Mouse (Mus musculus) CH12.LX (cell line): ENCODE data around the gene Lonp1. TPM values are rescaled to one million over a fixed set of nuclear protein-coding genes. Genes with fewer than 3 reads are reported as not detected.
A peak's percentile ranks its signal among the peaks of the same experiment; 100 is the strongest.

Source experiments
- DNase-seq: peaks from one replicate; pipeline ENCODE4 v3.0.0-alpha.2; 2013; ENCODE audit errors: extremely low read depth
- H3K27ac ChIP-seq: 2 replicates; pipeline ENCODE4 v1.5.1; 2012; ENCODE audit warnings: low read depth, mild to moderate bottlenecking, control low read depth, moderate library complexity; ENCODE audit not compliant: insufficient read depth
- H3K27me3 ChIP-seq: replicated peaks from 2 replicates; pipeline ENCODE3; 2012; ENCODE audit warnings: inconsistent platforms
- H3K36me3 ChIP-seq, 2 experiments: replicated peaks in 1 of 2; 2 replicates each; pipeline versions ENCODE3 to v1.6.1; 2012; ENCODE audit warnings: inconsistent platforms in 1 of 2, low read length in 1 of 2, mild to moderate bottlenecking in 1 of 2, mixed read lengths in 1 of 2, moderate library complexity in 1 of 2; ENCODE audit not compliant: control insufficient read depth in 1 of 2, insufficient read depth in 1 of 2
- H3K4me1 ChIP-seq, 2 experiments: 2 replicates each; pipeline ENCODE4 v1.6.1; 2012; ENCODE audit warnings: inconsistent platforms in 1 of 2, moderate library complexity in 1 of 2; ENCODE audit not compliant: insufficient read depth in 2 of 2, control insufficient read depth in 1 of 2
- H3K4me2 ChIP-seq: 2 replicates; pipeline ENCODE4 v1.6.1; 2012; ENCODE audit warnings: low read depth, mild to moderate bottlenecking, control low read depth; ENCODE audit not compliant: poor library complexity, insufficient read depth, severe bottlenecking
- H3K4me3 ChIP-seq, 3 experiments: fragments of 150-350 bp in 1 of 3; sonication (generic) in 1 of 3; replicated peaks in 1 of 3; 2 replicates each; pipeline versions ENCODE3 to v1.5.1; 2011 to 2012; ENCODE audit warnings: low read depth in 2 of 3, low read length in 2 of 3, mild to moderate bottlenecking in 2 of 3, moderate library complexity in 2 of 3, control low read depth in 1 of 3, improper control_type of control experiment in 1 of 3, inconsistent platforms in 1 of 3, mixed read lengths in 1 of 3; ENCODE audit not compliant: poor library complexity in 1 of 3
- H3K79me2 ChIP-seq: replicated peaks from 2 replicates; pipeline ENCODE4 v1.6.1; 2012; ENCODE audit warnings: mild to moderate bottlenecking, moderate library complexity; ENCODE audit not compliant: control insufficient read depth, poor library complexity, insufficient read depth, severe bottlenecking; ENCODE audit errors: extremely low read depth
- H3K9ac ChIP-seq: 2 replicates; pipeline ENCODE4 v1.6.1; 2012; ENCODE audit warnings: low read depth, mild to moderate bottlenecking, control low read depth, moderate library complexity; ENCODE audit not compliant: insufficient read depth
- H3K9me3 ChIP-seq: replicated peaks from 2 replicates; pipeline ENCODE3; 2012; ENCODE audit warnings: low read length, inconsistent platforms, mixed read lengths
- BHLHE40 ChIP-seq: IDR thresholded peaks from 2 replicates; pipeline ENCODE4 v1.6.1; 2011; ENCODE audit warnings: mild to moderate bottlenecking, low read depth, low read length, improper control_type of control experiment
- CHD1 ChIP-seq: IDR thresholded peaks from 2 replicates; pipeline ENCODE4 v1.6.1; 2012; ENCODE audit warnings: low read depth, low read length, improper control_type of control experiment, inconsistent platforms
- CHD2 ChIP-seq: IDR thresholded peaks from 2 replicates; pipeline ENCODE4 v1.6.1; 2011; ENCODE audit warnings: low read length, improper control_type of control experiment
- CTCF ChIP-seq, 2 experiments: IDR thresholded peaks in 1 of 2; conservative IDR thresholded peaks in 1 of 2; 2 replicates each; pipeline ENCODE4 v1.5.1; 2011 to 2012; ENCODE audit warnings: low read depth in 2 of 2, low read length in 2 of 2, improper control_type of control experiment in 1 of 2, inconsistent platforms in 1 of 2, mild to moderate bottlenecking in 1 of 2, moderate library complexity in 1 of 2
- E2F4 ChIP-seq: IDR thresholded peaks from 2 replicates; pipeline ENCODE4 v1.6.1; 2011; ENCODE audit warnings: low read depth, low read length, improper control_type of control experiment; ENCODE audit not compliant: insufficient replicate concordance
- ELF1 ChIP-seq: IDR thresholded peaks from 2 replicates; pipeline ENCODE4 v1.6.1; 2014; ENCODE audit warnings: low read depth, mild to moderate bottlenecking, inconsistent platforms, low read length, improper control_type of control experiment
- EP300 ChIP-seq: IDR thresholded peaks from 2 replicates; pipeline ENCODE4 v1.6.1; 2011; ENCODE audit warnings: low read length, improper control_type of control experiment
- GABPA ChIP-seq: IDR thresholded peaks from 2 replicates; pipeline ENCODE4 v1.6.1; 2012; ENCODE audit warnings: low read depth, low read length, improper control_type of control experiment, inconsistent platforms; ENCODE audit not compliant: insufficient replicate concordance
- HCFC1 ChIP-seq: IDR thresholded peaks from 2 replicates; pipeline ENCODE4 v1.6.1; 2012; ENCODE audit warnings: low read depth, mild to moderate bottlenecking, inconsistent platforms, low read length, improper control_type of control experiment
- IRF4 ChIP-seq: IDR thresholded peaks from 2 replicates; pipeline ENCODE4 v1.6.1; 2014; ENCODE audit warnings: low read depth, mild to moderate bottlenecking, inconsistent platforms, low read length, improper control_type of control experiment
- JUND ChIP-seq: conservative IDR thresholded peaks from 2 replicates; pipeline ENCODE4 v1.6.1; 2011; ENCODE audit warnings: low read depth, low read length, improper control_type of control experiment
- MAFK ChIP-seq: IDR thresholded peaks from 2 replicates; pipeline ENCODE4 v1.6.1; 2011; ENCODE audit warnings: low read length, improper control_type of control experiment; ENCODE audit not compliant: insufficient replicate concordance
- MAX ChIP-seq: IDR thresholded peaks from 2 replicates; pipeline ENCODE4 v1.6.1; 2011; ENCODE audit warnings: low read length, improper control_type of control experiment
- MAZ ChIP-seq: IDR thresholded peaks from 2 replicates; pipeline ENCODE4 v1.6.1; 2012; ENCODE audit warnings: low read depth, mild to moderate bottlenecking, inconsistent platforms, low read length, improper control_type of control experiment, moderate library complexity
- MEF2A ChIP-seq: IDR thresholded peaks from 2 replicates; pipeline ENCODE4 v1.6.1; 2014; ENCODE audit warnings: low read depth, mild to moderate bottlenecking, inconsistent platforms, low read length, improper control_type of control experiment, borderline replicate concordance
- MXI1 ChIP-seq: IDR thresholded peaks from 2 replicates; pipeline ENCODE4 v1.6.1; 2011; ENCODE audit warnings: mild to moderate bottlenecking, low read depth, low read length, improper control_type of control experiment
- NELFE ChIP-seq: IDR thresholded peaks from 2 replicates; pipeline ENCODE4 v1.6.1; 2011; ENCODE audit warnings: low read depth, low read length, improper control_type of control experiment
- NRF1 ChIP-seq: IDR thresholded peaks from 2 replicates; pipeline ENCODE4 v1.6.1; 2014; ENCODE audit warnings: low read depth, mild to moderate bottlenecking, inconsistent platforms, low read length, improper control_type of control experiment, moderate library complexity
- PAX5 ChIP-seq: IDR thresholded peaks from 2 replicates; pipeline ENCODE4 v1.6.1; 2012; ENCODE audit warnings: low read length, inconsistent platforms, mixed read lengths
- POLR2A ChIP-seq: IDR thresholded peaks from 2 replicates; pipeline ENCODE4 v1.6.1; 2011; ENCODE audit warnings: low read depth, mild to moderate bottlenecking, improper control_type of control experiment, low read length
- RAD21 ChIP-seq: IDR thresholded peaks from 2 replicates; pipeline ENCODE4 v1.6.1; 2011; ENCODE audit warnings: low read depth, mild to moderate bottlenecking, low read length, improper control_type of control experiment, moderate library complexity
- RCOR1 ChIP-seq: conservative IDR thresholded peaks from 2 replicates; pipeline ENCODE4 v1.6.1; 2012; ENCODE audit warnings: low read depth, mild to moderate bottlenecking, inconsistent platforms, low read length, improper control_type of control experiment
- SIN3A ChIP-seq: IDR thresholded peaks from 2 replicates; pipeline ENCODE4 v1.6.1; 2012; ENCODE audit warnings: low read length, improper control_type of control experiment, inconsistent platforms
- SMC3 ChIP-seq: IDR thresholded peaks from 2 replicates; pipeline ENCODE4 v1.6.1; 2011; ENCODE audit warnings: low read depth, low read length, improper control_type of control experiment
- TCF12 ChIP-seq: IDR thresholded peaks from 2 replicates; pipeline ENCODE4 v1.6.1; 2014; ENCODE audit warnings: low read depth, mild to moderate bottlenecking, inconsistent platforms, low read length, improper control_type of control experiment
- UBTF ChIP-seq: IDR thresholded peaks from 2 replicates; pipeline ENCODE4 v1.6.1; 2012; ENCODE audit warnings: low read depth, mild to moderate bottlenecking, inconsistent platforms, low read length, improper control_type of control experiment, moderate library complexity
- ZC3H11A ChIP-seq: IDR thresholded peaks from 2 replicates; pipeline ENCODE4 v1.6.1; 2012; ENCODE audit warnings: low read depth, mild to moderate bottlenecking, inconsistent platforms, low read length, improper control_type of control experiment
- ZNF384 ChIP-seq: IDR thresholded peaks from 2 replicates; pipeline ENCODE4 v1.6.1; 2012; ENCODE audit warnings: low read depth, low read length, improper control_type of control experiment, inconsistent platforms
- dilution Hi-C: fragments of 300-500 bp; cut with MboI; formaldehyde crosslinking; loops from 2 replicates; pipeline ENCODE4 v1.14.3; 2020; ENCODE audit warnings: low sequenced_read_pairs; ENCODE audit not compliant: extremely low pct_unique_long_range_greater_than_20kb, extremely low pct_ligation_motif_present
- in situ Hi-C: fragments of 300-500 bp; cut with MboI; formaldehyde crosslinking; loops from 3 replicates; pipeline ENCODE4 v1.14.3; 2019; ENCODE audit warnings: low sequenced_read_pairs, low pct_ligation_motif_present, low pct_unique_long_range_greater_than_20kb, mixed read lengths
- polyA plus RNA-seq: library from polyadenylated mRNA; unstranded; fragments of >175 nt; gene quantifications from 2 replicates; pipeline ENCODE4 v1.2.1, GENCODE M21; 2012; ENCODE audit warnings: low read depth; ENCODE audit not compliant: insufficient read length
- total RNA-seq, 2 experiments: library from RNA; depleted of rRNA; stranded (reverse); fragments of 300-350 nt in 1 of 2; fragments of >200 nt in 1 of 2; gene quantifications; 2 replicates each; pipeline ENCODE4 v1.2.3; 2012 to 2014

Lonp1 gene
- total and polyA plus RNA-seq, 3 experiments = 69.6 to 151 (median 99.4) TPM

DNA sequence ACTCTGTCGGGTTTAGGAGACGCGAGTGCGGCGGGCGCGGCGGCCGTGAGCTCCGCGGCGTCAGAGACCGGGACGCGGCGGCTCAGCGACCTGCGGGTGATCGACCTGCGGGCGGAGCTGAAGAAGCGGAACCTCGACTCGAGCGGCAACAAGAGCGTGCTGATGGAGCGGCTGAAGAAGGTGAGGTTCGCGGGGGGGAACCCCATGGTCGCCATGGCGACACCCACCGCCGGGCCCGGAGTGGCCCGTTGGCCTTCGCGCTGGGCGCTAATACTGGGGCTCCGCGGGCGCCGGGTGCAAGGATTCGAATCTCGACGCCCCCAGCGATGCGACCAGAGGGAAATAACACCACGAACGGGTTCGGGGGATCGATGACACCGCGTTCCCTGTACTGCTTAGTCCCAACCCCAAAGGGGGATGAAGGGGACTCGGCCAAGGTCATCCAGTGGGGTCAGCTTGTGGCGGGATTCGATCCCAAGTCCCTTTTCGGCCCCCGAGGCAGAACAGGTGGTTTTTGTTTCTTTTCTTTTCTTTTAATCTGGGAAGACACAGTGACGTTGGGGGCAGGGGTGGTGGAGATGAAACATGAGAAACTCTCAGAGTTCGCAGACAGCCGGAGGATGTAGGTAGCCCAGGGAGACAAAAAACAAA lies 41.4 kb downstream of the Lonp1 start:
- H3K4me3 ChIP-seq = peak overlapping the region; percentile 94 to 98 (median 97)
- in situ Hi-C loops = no loop called here
- TF ChIP-seq NELFE = no peak
- peak; percentile 86 for TF ChIP-seq SIN3A
- TF ChIP-seq MAZ = no peak
- TF ChIP-seq RCOR1 = no peak
- peak; percentile 2; the same call in 1 of the 2 replicates for TF ChIP-seq MEF2A
- peak; percentile 85 for TF ChIP-seq MXI1
- no peak for TF ChIP-seq BHLHE40
- TF ChIP-seq CHD1 = 0 out of 2 replicates have a peak, but pooled peaks have one; percentile 46
- no peak for TF ChIP-seq MAFK
- H3K9me3 ChIP-seq = no peaks in the 10 kb centered on the region
- peaks cover 92% of the 10 kb centered on the region for H3K79me2 ChIP-seq
- H3K27ac ChIP-seq = peak overlapping the region; percentile 93
- peak overlapping the region; percentile 97 for H3K9ac ChIP-seq
- dilution Hi-C loops = no loop called here
- peaks cover 22 to 60% of the 10 kb centered on the region in 2 experiments for H3K4me1 ChIP-seq
- H3K4me2 ChIP-seq = peak overlapping the region; percentile 79; the same call in 1 of the 2 replicates
- H3K27me3 ChIP-seq = no peaks in the 10 kb centered on the region
- H3K36me3 ChIP-seq = peaks cover 54 to 69% of the 10 kb centered on the region in 2 experiments
- DNase-seq = peak; percentile 33

DNA sequence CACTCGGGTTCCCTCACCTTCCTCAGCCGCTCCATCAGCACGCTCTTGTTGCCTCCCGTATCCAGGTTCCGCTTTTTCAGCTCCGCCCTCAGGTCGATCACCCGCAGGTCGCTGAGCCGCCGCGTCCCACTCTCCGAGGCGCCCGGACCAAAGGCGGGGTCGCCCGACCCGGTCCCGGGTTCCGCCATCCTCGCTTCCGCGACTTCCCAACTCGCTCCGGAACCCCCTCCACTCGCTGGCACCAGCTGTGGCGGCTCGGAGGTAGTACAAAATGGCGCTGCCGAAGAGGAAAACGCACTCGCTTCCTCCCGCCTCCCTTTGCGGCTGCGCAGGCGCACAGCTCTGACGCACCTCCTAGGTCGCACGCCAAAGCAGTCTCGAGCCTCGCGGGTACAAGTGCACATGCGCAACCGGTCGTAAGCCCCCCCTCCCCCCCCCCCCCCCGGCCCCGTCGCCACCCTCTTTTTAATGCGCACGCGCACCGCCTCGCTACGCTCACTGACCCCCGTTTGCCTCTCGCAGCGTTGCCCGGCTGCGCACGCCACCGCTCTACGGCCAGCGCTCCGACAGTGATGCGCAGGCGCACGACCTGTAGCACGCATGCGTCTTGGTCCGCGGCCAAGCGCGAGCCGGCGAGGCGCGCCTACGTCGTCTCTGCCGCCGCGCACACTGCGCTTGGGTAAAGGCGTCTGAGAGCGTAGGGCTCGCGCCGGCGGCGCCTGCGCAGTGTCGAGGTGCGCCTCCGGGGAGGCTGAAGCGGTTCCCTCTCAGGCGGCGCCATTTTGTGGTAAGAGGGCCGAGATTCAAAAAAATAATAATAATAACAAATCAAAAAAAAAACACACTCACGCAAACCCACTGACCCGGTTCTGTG lies 42.2 kb downstream of the Lonp1 start, which contains the start of the genes Safb2 and Safb:
Safb2 (minus strand) TSS at position 329 of the 874 bp plus-strand sequence.
Safb (plus strand) TSS at position 569 of the 874 bp plus-strand sequence.
- dilution Hi-C loops (no loop called here), in situ Hi-C loops (no loop called here)
- peak within 1 kb of the TSS; percentile 79 for H3K4me2 ChIP-seq
- H3K9me3 ChIP-seq = no peaks in the 10 kb centered on the region
- H3K27me3 ChIP-seq = no peaks in the 10 kb centered on the region
- peaks cover 53 to 70% of the 10 kb centered on the region in 2 experiments for H3K36me3 ChIP-seq
- peak within 1 kb of the TSS; percentile 93 for H3K27ac ChIP-seq
- peaks cover 93% of the 10 kb centered on the region for H3K79me2 ChIP-seq
- peaks cover 22 to 61% of the 10 kb centered on the region in 2 experiments for H3K4me1 ChIP-seq
- peak within 1 kb of the TSS; percentile 94 to 98 (median 97) for H3K4me3 ChIP-seq
- peak; percentile 96 for DNase-seq
- H3K9ac ChIP-seq = peak within 1 kb of the TSS; percentile 97
- peak; percentile 93 for TF ChIP-seq MAZ
- no peak; the same call in 1 of the 2 replicates for TF ChIP-seq GABPA
- peak; percentile 73 for TF ChIP-seq POLR2A
- no peak for TF ChIP-seq ZNF384
- no peak for TF ChIP-seq SMC3
- TF ChIP-seq CTCF (conservative IDR thresholded peaks at IDR 0.05 in 1 of 2, IDR thresholded peaks at IDR 0.05 in 1 of 2; ENCODE audit: low read depth in 2 of 2, low read length in 2 of 2) = no peak
- TF ChIP-seq CHD2 = peak; percentile 75
- peak; percentile 72 for TF ChIP-seq TCF12
- peak; percentile 88 for TF ChIP-seq NRF1
- peak; percentile 71 for TF ChIP-seq ELF1
- no peak; the same call in 1 of the 2 replicates for TF ChIP-seq MXI1
- peak; percentile 83 for TF ChIP-seq MAX
- TF ChIP-seq RAD21 = no peak
- peak; percentile 27; the same call in 1 of the 2 replicates for TF ChIP-seq UBTF
- peak; percentile 24; the same call in 1 of the 2 replicates for TF ChIP-seq E2F4
- TF ChIP-seq EP300 = no peak
- TF ChIP-seq HCFC1 = peak; percentile 83
- TF ChIP-seq PAX5 = no peak
- TF ChIP-seq JUND = no peak
- TF ChIP-seq RCOR1 = 0 out of 2 replicates have a peak, but pooled peaks have one; percentile 28
- no peak for TF ChIP-seq ZC3H11A
- TF ChIP-seq MEF2A = peak; percentile 36
- peak; percentile 44; the same call in 1 of the 2 replicates for TF ChIP-seq IRF4
